Mouse (Mus musculus): Measurements from ENCODE around the gene Zfp830. TPM values are rescaled to one million over a fixed set of nuclear protein-coding genes. Genes with fewer than 3 reads are reported as not detected.

Gene Zfp830
- polyA plus RNA-seq (2015; fragmentation: Nextera tagmentation; extraction: Ambion mirVana): 33.5 and 35.9 TPM in 2 replicates

DNA sequence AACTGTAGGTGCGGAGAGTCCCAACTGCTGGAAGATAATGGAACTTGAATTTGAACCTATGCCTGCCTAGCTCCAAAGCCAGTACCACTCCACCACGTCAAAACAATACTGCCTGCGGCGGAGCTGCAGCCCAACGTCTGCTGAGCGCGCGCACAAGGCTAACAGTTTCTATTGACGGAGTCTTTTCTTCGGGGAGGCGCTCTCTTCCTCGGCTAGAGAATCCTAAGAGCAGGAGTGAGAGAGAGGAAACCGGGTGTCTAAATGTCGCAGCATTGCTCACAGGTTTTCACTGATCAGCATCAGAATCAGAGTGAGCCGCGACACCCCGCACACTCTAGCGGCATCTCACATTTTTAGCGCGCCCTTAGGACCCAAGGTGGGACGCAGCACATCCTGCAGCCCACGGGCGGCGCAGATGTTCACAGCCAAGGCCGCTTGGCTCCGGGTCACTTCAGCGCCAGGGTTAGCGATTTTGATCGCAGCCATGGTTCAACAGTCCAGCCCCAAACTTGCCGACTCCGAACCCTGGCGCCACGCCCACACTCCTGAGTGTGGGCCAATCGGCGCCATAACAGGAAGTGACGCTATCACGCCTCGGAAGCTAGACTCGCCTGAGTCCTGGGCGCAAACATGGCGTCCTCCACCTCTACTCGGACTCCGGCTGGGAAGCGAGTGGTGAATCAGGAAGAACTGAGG lies at the start of gene Zfp830, which contains the start of gene Cct6b:
Zfp830 (plus strand) TSS at position 604 of the 696 bp plus-strand sequence.
Cct6b (minus strand) TSS at position 580 of the 696 bp plus-strand sequence.
- Histone ChIP-seq H3K9me3 (ENCODE audit: control insufficient read depth, low read length) (peaks cover 3% of the 10 kb centered on the region; the same call in 1 of the 2 replicates), H3K36me3 (ENCODE audit: control insufficient read depth, insufficient read depth) (peaks cover 7% of the 10 kb centered on the region), H3K9ac (replicated peaks; ENCODE audit: low read depth, low read length) (peak within 1 kb of the TSS; percentile 84), H3K27me3 (replicated peaks; ENCODE audit: control insufficient read depth, insufficient read depth, low read length) (0 out of 2 replicates have a peak, but pooled peaks cover 2% of the 10 kb centered on the region), H3K4me1 (replicated peaks; ENCODE audit: control insufficient read depth, insufficient read depth, low read length) (peaks cover 22% of the 10 kb centered on the region), H3K4me3 (replicated peaks; ENCODE audit: low read length) (peak within 1 kb of the TSS; percentile 86), H3K27ac (ENCODE audit: low read length) (peak within 1 kb of the TSS; percentile 93), H3K4me2 (ENCODE audit: low read length) (peak within 1 kb of the TSS; percentile 92)
- peak; percentile 99 for ATAC-seq
- WGBS: under 1% methylated on average over 44 of the region's 44 CpGs

DNA sequence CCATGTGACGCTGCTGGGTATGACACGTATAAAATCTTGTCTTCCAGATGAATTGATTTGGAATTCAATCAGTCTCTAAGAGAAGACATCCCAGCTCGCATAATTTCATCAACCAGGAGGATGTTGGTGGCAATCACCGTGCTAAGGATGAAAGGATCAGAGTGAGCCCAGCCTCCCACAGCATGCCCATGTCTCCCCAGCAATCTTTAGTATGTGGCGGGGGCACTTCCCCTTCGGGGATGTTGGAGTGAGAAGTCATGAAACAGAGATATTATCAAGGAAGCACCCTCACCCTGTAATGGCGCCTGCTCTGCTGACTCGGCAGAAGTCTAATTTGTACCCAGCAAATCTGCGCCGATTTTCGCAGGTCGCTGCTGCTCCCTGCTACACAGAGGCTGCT lies 44.9 kb upstream of the Zfp830 start:
- WGBS: 83% methylated on average over 12 of the region's 12 CpGs
- H3K4me3 ChIP-seq (replicated peaks; ENCODE audit: low read length): no peak overlapping the region

DNA sequence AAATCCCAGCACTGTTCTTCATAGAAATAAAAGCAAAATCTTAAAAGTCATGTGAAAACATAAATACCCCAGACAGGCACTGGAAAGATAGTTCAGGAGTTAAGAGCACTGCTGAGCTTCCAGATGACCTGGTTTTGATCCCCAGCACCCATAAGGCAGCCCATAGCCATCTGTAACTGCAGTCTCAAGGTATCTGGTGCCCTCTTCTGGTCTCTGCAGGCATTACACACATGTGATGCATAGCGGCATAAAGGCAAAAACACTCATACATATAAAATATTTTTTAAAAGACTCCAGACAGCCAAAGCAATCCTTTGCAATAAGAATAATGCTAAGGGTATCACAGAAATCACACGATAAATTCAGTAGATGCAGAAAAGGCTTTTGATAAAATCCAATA lies 37.3 kb upstream of the Zfp830 start:
- no peak overlapping the region for H3K4me3 ChIP-seq (replicated peaks; ENCODE audit: low read length)
- H3K9me3 ChIP-seq (ENCODE audit: control insufficient read depth, low read length): no peaks in the 10 kb centered on the region
- no peak overlapping the region for H3K9ac ChIP-seq (replicated peaks; ENCODE audit: low read depth, low read length)
- H3K4me1 ChIP-seq (replicated peaks; ENCODE audit: control insufficient read depth, insufficient read depth, low read length): no peaks in the 10 kb centered on the region
- no peaks in the 10 kb centered on the region for H3K36me3 ChIP-seq (ENCODE audit: control insufficient read depth, insufficient read depth)
- no peaks in the 10 kb centered on the region for H3K27me3 ChIP-seq (replicated peaks; ENCODE audit: control insufficient read depth, insufficient read depth, low read length)
- no peak overlapping the region for H3K4me2 ChIP-seq (ENCODE audit: low read length)
- H3K27ac ChIP-seq (ENCODE audit: low read length): no peak overlapping the region
- ATAC-seq: no peak
- 97% methylated on average over 2 of the region's 2 CpGs for WGBS

More for the DNA sequence above, 44.9 kb upstream of the Zfp830 start:
- no peak overlapping the region for H3K27ac ChIP-seq (ENCODE audit: low read length)
- no peak overlapping the region for H3K9ac ChIP-seq (replicated peaks; ENCODE audit: low read depth, low read length)
- H3K36me3 ChIP-seq (ENCODE audit: control insufficient read depth, insufficient read depth): no peaks in the 10 kb centered on the region
- H3K27me3 ChIP-seq (replicated peaks; ENCODE audit: control insufficient read depth, insufficient read depth, low read length): no peaks in the 10 kb centered on the region
- ATAC-seq: no peak
- no peaks in the 10 kb centered on the region for H3K4me1 ChIP-seq (replicated peaks; ENCODE audit: control insufficient read depth, insufficient read depth, low read length)
- H3K9me3 ChIP-seq (ENCODE audit: control insufficient read depth, low read length): no peaks in the 10 kb centered on the region
- H3K4me2 ChIP-seq (ENCODE audit: low read length): no peak overlapping the region

DNA sequence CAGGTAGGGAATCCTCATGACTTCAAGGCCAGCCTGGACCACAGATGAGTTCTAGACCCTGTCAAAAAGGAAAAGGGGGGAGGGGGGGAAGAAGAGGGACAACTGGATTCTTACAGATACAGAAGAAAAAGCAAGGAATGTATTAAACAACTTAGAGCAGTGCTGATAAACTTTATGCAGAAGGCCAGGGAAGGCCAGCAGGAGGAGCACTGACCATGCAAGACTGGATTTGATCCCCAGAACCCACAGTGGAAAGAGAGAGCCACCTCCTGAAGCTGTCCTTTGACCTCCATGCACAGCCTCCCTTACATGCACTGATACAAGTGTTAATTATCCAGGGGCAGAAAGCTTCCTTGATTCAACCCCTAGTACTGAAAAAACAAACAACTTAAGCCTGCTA lies 29.9 kb upstream of the Zfp830 start:
- Histone ChIP-seq H3K27ac (ENCODE audit: low read length) (no peak overlapping the region), H3K9ac (replicated peaks; ENCODE audit: low read depth, low read length) (no peak overlapping the region), H3K4me2 (ENCODE audit: low read length) (no peak overlapping the region), H3K9me3 (ENCODE audit: control insufficient read depth, low read length) (no peaks in the 10 kb centered on the region), H3K4me3 (replicated peaks; ENCODE audit: low read length) (no peak overlapping the region), H3K36me3 (ENCODE audit: control insufficient read depth, insufficient read depth) (no peaks in the 10 kb centered on the region), H3K4me1 (replicated peaks; ENCODE audit: control insufficient read depth, insufficient read depth, low read length) (no peaks in the 10 kb centered on the region), H3K27me3 (replicated peaks; ENCODE audit: control insufficient read depth, insufficient read depth, low read length) (no peaks in the 10 kb centered on the region)
- ATAC-seq: no peak

DNA sequence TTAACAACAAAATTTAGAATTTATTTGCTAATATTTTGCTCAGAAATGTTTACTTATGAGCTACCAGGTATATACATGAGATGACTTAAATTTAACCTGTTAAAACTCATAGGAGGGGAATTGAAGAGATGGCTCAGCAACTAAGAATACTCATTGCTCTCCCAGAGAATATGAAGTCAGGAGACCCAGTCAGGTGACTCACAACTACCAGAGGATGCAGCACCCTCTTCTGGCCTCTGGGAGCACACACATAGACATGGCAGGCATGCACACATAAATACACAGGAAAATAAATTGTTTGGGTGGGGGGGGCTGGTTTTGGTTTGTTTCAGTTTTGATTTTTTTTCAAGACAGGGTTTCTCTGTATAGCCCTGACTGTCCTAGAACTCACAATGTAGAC lies 25.1 kb upstream of the Zfp830 start:
- H3K4me2 ChIP-seq (ENCODE audit: low read length): no peak overlapping the region
- H3K36me3 ChIP-seq (ENCODE audit: control insufficient read depth, insufficient read depth): no peaks in the 10 kb centered on the region
- H3K27ac ChIP-seq (ENCODE audit: low read length): no peak overlapping the region
- no peak for ATAC-seq
- H3K9ac ChIP-seq (replicated peaks; ENCODE audit: low read depth, low read length): no peak overlapping the region
- H3K27me3 ChIP-seq (replicated peaks; ENCODE audit: control insufficient read depth, insufficient read depth, low read length): no peaks in the 10 kb centered on the region
- no peaks in the 10 kb centered on the region for H3K9me3 ChIP-seq (ENCODE audit: control insufficient read depth, low read length)
- no peak overlapping the region for H3K4me3 ChIP-seq (replicated peaks; ENCODE audit: low read length)
- H3K4me1 ChIP-seq (replicated peaks; ENCODE audit: control insufficient read depth, insufficient read depth, low read length): no peaks in the 10 kb centered on the region

DNA sequence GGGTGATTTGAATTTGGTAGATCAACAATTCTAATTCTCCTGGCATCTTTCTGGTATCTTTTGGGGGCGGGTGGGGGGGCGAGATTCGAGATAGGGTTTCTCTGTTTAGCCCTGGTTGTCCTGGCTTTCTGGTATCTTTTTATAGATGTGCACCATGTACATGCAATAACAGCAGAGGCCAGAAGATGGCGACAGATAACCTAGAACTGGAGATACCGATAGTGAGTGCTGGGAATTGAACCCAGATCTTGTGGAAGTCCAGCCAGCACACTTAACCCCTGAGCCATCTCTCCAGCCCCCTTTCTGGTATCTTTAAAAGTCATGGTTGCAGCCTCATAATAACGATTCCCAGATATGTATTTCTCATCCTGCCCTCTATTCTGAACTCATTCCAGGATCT lies 18.0 kb upstream of the Zfp830 start:
- Histone ChIP-seq H3K9ac (replicated peaks; ENCODE audit: low read depth, low read length) (no peak overlapping the region), H3K4me2 (ENCODE audit: low read length) (no peak overlapping the region), H3K36me3 (ENCODE audit: control insufficient read depth, insufficient read depth) (no peaks in the 10 kb centered on the region), H3K27me3 (replicated peaks; ENCODE audit: control insufficient read depth, insufficient read depth, low read length) (no peaks in the 10 kb centered on the region), H3K4me3 (replicated peaks; ENCODE audit: low read length) (no peak overlapping the region), H3K9me3 (ENCODE audit: control insufficient read depth, low read length) (no peaks in the 10 kb centered on the region), H3K27ac (ENCODE audit: low read length) (no peak overlapping the region), H3K4me1 (replicated peaks; ENCODE audit: control insufficient read depth, insufficient read depth, low read length) (no peaks in the 10 kb centered on the region)
- 31% methylated on average over 6 of the region's 6 CpGs for WGBS
- ATAC-seq: no peak

- ATAC-seq: no peak
- Histone ChIP-seq H3K9ac (replicated peaks; ENCODE audit: low read depth, low read length) (no peak overlapping the region), H3K9me3 (ENCODE audit: control insufficient read depth, low read length) (no peaks in the 10 kb centered on the region), H3K4me3 (replicated peaks; ENCODE audit: low read length) (no peak overlapping the region), H3K36me3 (ENCODE audit: control insufficient read depth, insufficient read depth) (no peaks in the 10 kb centered on the region), H3K4me1 (replicated peaks; ENCODE audit: control insufficient read depth, insufficient read depth, low read length) (no peaks in the 10 kb centered on the region), H3K27me3 (replicated peaks; ENCODE audit: control insufficient read depth, insufficient read depth, low read length) (no peaks in the 10 kb centered on the region), H3K4me2 (ENCODE audit: low read length) (no peak overlapping the region), H3K27ac (ENCODE audit: low read length) (no peak overlapping the region)
- WGBS: 90% methylated on average over 8 of the region's 8 CpGs
Observed at GRCm38 (mm10) chr11:82746857-82747366, 17.2 kb upstream of the Zfp830 start.

DNA sequence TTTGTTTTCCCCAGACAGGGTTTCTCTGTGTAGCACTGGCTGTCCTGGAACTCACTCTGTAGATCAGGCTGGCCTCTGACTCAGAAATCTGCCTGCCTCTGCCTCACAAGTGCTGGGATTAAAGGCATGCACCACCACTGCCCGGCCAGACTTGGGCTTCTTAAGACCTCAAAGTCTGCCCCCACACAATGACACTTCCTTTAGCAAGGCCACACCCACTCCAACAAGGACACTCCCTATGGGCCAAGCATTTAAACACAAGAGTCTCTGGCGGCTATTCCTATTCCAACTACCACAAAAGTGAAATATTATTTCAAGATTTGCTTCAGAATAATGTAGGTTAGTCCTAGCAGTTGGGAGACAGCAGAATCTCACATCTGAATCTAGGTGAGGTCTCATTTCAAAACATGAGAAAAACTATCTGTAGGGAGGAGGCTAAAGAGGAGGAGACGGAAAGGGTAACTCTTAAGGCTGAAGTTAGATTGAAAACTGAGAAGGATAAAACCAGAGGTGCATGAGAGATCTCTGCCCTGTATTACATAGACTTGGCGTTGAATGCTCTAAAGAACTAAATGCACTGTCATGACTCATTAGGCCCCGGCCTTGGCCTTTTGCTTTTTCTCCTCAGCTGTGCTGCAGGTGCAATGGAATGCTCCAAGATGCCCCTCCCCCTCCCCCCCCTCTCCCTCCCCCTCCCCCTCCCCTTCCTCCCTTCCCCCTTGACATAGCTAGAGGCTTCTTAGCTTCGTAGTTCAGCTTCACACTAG lies 11.6 kb upstream of the Zfp830 start:
- Histone ChIP-seq H3K27ac (ENCODE audit: low read length) (no peak overlapping the region), H3K9me3 (ENCODE audit: control insufficient read depth, low read length) (no peaks in the 10 kb centered on the region), H3K27me3 (replicated peaks; ENCODE audit: control insufficient read depth, insufficient read depth, low read length) (no peaks in the 10 kb centered on the region), H3K4me1 (replicated peaks; ENCODE audit: control insufficient read depth, insufficient read depth, low read length) (no peaks in the 10 kb centered on the region), H3K36me3 (ENCODE audit: control insufficient read depth, insufficient read depth) (no peaks in the 10 kb centered on the region), H3K4me3 (replicated peaks; ENCODE audit: low read length) (no peak overlapping the region), H3K4me2 (ENCODE audit: low read length) (no peak overlapping the region), H3K9ac (replicated peaks; ENCODE audit: low read depth, low read length) (no peak overlapping the region)
- ATAC-seq: no peak
- 75% methylated on average over 6 of the region's 6 CpGs for WGBS

- no peaks in the 10 kb centered on the region for H3K9me3 ChIP-seq (ENCODE audit: control insufficient read depth, low read length)
- no peaks in the 10 kb centered on the region for H3K36me3 ChIP-seq (ENCODE audit: control insufficient read depth, insufficient read depth)
- no peak overlapping the region for H3K4me3 ChIP-seq (replicated peaks; ENCODE audit: low read length)
- no peak for ATAC-seq
- H3K27ac ChIP-seq (ENCODE audit: low read length): no peak overlapping the region
- no peaks in the 10 kb centered on the region for H3K4me1 ChIP-seq (replicated peaks; ENCODE audit: control insufficient read depth, insufficient read depth, low read length)
- H3K27me3 ChIP-seq (replicated peaks; ENCODE audit: control insufficient read depth, insufficient read depth, low read length): 0 out of 2 replicates have a peak, but pooled peaks cover 2% of the 10 kb centered on the region
- 95% methylated on average over 1 of the region's 1 CpGs for WGBS
- H3K4me2 ChIP-seq (ENCODE audit: low read length): no peak overlapping the region
- no peak overlapping the region for H3K9ac ChIP-seq (replicated peaks; ENCODE audit: low read depth, low read length)
Observed at GRCm38 (mm10) chr11:82755919-82756318, 8.2 kb upstream of the Zfp830 start.

All from forebrain, embryonic 16.5 days (tissue).